Mouse (Mus musculus): ENCODE results near the gene Tmem54. TPM values are rescaled to one million over a fixed set of nuclear protein-coding genes. Genes with fewer than 3 reads are reported as not detected.

Tmem54 gene
- polyA plus RNA-seq, 1 experiment, result 0.16 TPM

DNA sequence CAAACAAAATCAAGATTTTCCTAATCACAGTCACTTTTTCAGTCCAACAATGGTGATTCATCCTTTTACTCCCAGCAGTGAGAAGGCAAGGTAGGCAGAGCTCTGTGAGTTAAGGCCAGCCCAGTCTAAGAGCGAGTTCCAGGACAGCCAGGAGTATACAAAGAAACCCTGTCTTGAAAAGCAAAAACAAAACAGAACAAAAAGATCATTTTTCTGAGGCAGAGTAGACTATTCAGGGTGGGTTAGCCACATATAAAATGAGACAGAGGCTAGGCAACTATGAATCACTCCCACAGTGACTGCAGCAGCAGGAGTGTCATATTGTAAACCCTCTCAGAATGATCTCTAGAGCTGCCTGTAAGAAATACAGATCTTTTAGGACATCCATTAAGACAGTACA lies 44.0 kb downstream of the Tmem54 start:
- peaks cover 13% of the 10 kb centered on the region for H3K4me1 ChIP-seq (ENCODE audit: control insufficient read depth, insufficient read depth, low read length)
- TF ChIP-seq POLR2A (IDR thresholded peaks at IDR 0.05; ENCODE audit: borderline replicate concordance, insufficient read depth, low read length) (no peak), CTCF (IDR thresholded peaks at IDR 0.05; ENCODE audit: borderline replicate concordance, insufficient read depth, low read depth, low read length) (no peak)
- no peaks in the 10 kb centered on the region for H3K27me3 ChIP-seq (ENCODE audit: control insufficient read depth, insufficient read depth, low read length)
- H3K4me3 ChIP-seq (replicated peaks; ENCODE audit: insufficient read depth, low read depth, low read length), result no peak overlapping the region
- DNase-seq, result no peak
- H3K27ac ChIP-seq (ENCODE audit: insufficient read depth, low read length), result no peak overlapping the region
- WGBS, result 79% methylated on average over 1 of the region's 1 CpGs

DNA sequence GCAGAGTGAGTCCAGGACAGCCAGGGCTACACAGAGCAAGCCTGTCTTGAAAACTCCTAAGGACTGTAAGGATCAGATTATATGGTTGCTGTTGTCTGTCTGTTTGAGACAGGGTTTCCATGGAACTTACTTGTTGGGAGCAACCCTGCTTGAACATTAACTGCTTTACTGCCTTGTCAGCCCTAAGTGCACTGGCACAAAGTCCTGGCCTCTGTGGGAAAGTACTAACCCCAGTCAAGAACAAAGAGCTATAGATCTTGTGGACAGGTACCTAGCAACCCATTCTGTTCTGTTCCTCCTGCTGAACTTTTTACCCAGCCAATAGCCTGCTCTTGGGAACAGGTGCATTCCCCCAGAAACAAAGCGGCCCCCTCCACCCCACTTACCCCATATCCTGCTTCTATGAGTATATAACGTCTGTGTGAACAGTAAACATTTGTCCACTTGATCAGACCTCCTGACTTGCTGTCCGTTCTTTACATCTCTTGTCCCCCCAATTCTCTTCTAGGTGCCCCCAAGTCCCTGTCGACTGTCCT lies 46.0 kb downstream of the Tmem54 start:
- no peak for DNase-seq
- H3K27ac ChIP-seq (ENCODE audit: insufficient read depth, low read length), result no peak overlapping the region
- 96% methylated on average over 4 of the region's 4 CpGs for WGBS
- no peaks in the 10 kb centered on the region for H3K27me3 ChIP-seq (ENCODE audit: control insufficient read depth, insufficient read depth, low read length)
- H3K4me1 ChIP-seq (ENCODE audit: control insufficient read depth, insufficient read depth, low read length), result peaks cover 3% of the 10 kb centered on the region; the same call in 1 of the 2 replicates
- TF ChIP-seq POLR2A (IDR thresholded peaks at IDR 0.05; ENCODE audit: borderline replicate concordance, insufficient read depth, low read length), result no peak
- no peak overlapping the region for H3K4me3 ChIP-seq (replicated peaks; ENCODE audit: insufficient read depth, low read depth, low read length)

DNA sequence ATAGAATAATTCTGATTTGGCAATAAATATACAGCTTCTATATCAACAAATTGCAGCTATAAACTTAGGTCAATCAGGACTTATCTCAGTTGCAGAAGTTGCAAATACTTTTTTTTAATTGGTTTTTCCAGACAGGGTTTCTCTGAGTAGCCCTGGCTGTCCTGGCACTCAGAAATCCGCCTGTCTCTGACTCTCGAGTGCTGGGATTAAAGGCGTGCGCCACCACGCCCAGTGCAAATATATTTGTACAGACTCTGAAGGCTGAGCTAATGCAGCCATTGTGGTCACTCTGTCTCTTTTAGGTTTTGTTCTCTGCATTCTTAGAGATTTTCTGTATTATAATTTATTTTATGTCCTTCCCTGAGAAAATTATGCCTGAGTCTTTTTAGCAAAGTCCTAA lies 52.2 kb downstream of the Tmem54 start:
- Histone ChIP-seq H3K4me1 (ENCODE audit: control insufficient read depth, insufficient read depth, low read length) (no peaks in the 10 kb centered on the region; the same call in none of the 2 replicates), H3K27me3 (ENCODE audit: control insufficient read depth, insufficient read depth, low read length) (no peaks in the 10 kb centered on the region), H3K4me3 (replicated peaks; ENCODE audit: insufficient read depth, low read depth, low read length) (no peak overlapping the region), H3K27ac (ENCODE audit: insufficient read depth, low read length) (no peak overlapping the region)
- TF ChIP-seq POLR2A (IDR thresholded peaks at IDR 0.05; ENCODE audit: borderline replicate concordance, insufficient read depth, low read length) (no peak), CTCF (IDR thresholded peaks at IDR 0.05; ENCODE audit: borderline replicate concordance, insufficient read depth, low read depth, low read length) (no peak)
- WGBS, result 89% methylated on average over 5 of the region's 5 CpGs
- DNase-seq, result no peak

DNA sequence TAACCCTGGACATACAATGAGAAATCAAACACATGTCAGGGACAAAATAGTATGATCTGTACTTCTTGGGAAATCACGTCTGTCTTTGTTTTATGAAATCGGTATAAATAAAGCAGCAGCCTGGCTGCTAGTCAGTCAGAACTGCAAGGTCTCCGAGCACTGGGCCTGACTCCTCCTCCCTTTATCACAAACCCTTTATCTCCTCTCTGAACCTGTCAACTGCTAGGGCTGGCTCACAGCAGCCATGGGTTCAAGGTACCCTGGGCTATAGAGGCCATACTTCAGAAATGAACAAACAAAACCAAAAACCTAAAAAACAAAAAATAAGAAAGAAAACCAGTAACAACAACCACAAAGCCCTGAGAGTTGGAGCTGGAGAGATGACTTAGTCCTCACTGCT lies 53.2 kb downstream of the Tmem54 start:
- H3K27me3 ChIP-seq (ENCODE audit: control insufficient read depth, insufficient read depth, low read length), result no peaks in the 10 kb centered on the region
- no peak for DNase-seq
- H3K4me3 ChIP-seq (replicated peaks; ENCODE audit: insufficient read depth, low read depth, low read length), result no peak overlapping the region
- 61% methylated on average over 3 of the region's 3 CpGs for WGBS
- H3K4me1 ChIP-seq (ENCODE audit: control insufficient read depth, insufficient read depth, low read length), result no peaks in the 10 kb centered on the region; the same call in none of the 2 replicates
- TF ChIP-seq CTCF (IDR thresholded peaks at IDR 0.05; ENCODE audit: borderline replicate concordance, insufficient read depth, low read depth, low read length), result no peak
- TF ChIP-seq POLR2A (IDR thresholded peaks at IDR 0.05; ENCODE audit: borderline replicate concordance, insufficient read depth, low read length), result no peak
- H3K27ac ChIP-seq (ENCODE audit: insufficient read depth, low read length), result no peak overlapping the region

DNA sequence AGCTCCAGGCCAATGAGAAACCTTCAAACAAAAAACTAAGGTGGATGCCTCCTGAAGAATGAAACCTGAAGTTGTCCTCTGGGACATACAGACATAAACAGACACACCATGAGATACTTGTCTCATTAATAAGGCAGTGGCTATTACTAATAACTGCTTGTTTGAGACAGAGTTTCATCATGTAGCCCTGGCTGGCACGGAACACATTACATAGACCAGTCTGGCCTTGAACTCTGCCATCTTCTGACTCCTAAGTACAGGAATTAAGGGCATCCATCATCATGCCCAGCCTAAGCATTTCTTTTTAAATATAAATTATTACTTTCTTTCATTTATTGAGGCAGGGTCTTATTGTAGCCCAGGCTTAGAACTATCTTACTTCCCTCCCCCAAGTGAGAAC lies 55.7 kb downstream of the Tmem54 start:
- WGBS, result 89% methylated on average over 1 of the region's 1 CpGs
- no peak for DNase-seq
- H3K4me1 ChIP-seq (ENCODE audit: control insufficient read depth, insufficient read depth, low read length), result no peaks in the 10 kb centered on the region; the same call in none of the 2 replicates
- H3K4me3 ChIP-seq (replicated peaks; ENCODE audit: insufficient read depth, low read depth, low read length), result no peak overlapping the region
- no peaks in the 10 kb centered on the region for H3K27me3 ChIP-seq (ENCODE audit: control insufficient read depth, insufficient read depth, low read length)
- TF ChIP-seq POLR2A (IDR thresholded peaks at IDR 0.05; ENCODE audit: borderline replicate concordance, insufficient read depth, low read length), result no peak
- no peak for TF ChIP-seq CTCF (IDR thresholded peaks at IDR 0.05; ENCODE audit: borderline replicate concordance, insufficient read depth, low read depth, low read length)
- no peak overlapping the region; the same call in 1 of the 2 replicates for H3K27ac ChIP-seq (ENCODE audit: insufficient read depth, low read length)

Other genes with a start within 250 kb of the Tmem54 start
- gene Trim62, start 222.0 kb upstream of the Tmem54 start, polyA plus RNA-seq (2012; rRNA removed), result 107 and 129 TPM in 2 replicates
- 64.6 TPM in 2 replicates for gene Azin2, start 143.1 kb upstream of the Tmem54 start, polyA plus RNA-seq (2012; rRNA removed)
- 43.9 and 45.7 TPM in 2 replicates for gene Ak2, start 113.6 kb upstream of the Tmem54 start, polyA plus RNA-seq (2012; rRNA removed)
- 137 and 154 TPM in 2 replicates for gene Rnf19b, start 47.3 kb upstream of the Tmem54 start, polyA plus RNA-seq (2012; rRNA removed)
- 148 and 176 TPM in 2 replicates for gene Hpca, start 16.5 kb downstream of the Tmem54 start, polyA plus RNA-seq (2012; rRNA removed)
- gene Fndc5, start 31.5 kb downstream of the Tmem54 start, polyA plus RNA-seq (2012; rRNA removed), result 192 TPM in 2 replicates
- gene S100pbp, start 84.2 kb downstream of the Tmem54 start, polyA plus RNA-seq (2012; rRNA removed), result 28.5 and 31.3 TPM in 2 replicates
- 104 and 107 TPM in 2 replicates for gene Yars, start 84.2 kb downstream of the Tmem54 start, polyA plus RNA-seq (2012; rRNA removed)
- gene C77080, start 155.9 kb downstream of the Tmem54 start, polyA plus RNA-seq (2012; rRNA removed), result 15.6 and 18.5 TPM in 2 replicates
- gene Sync, start 182.1 kb downstream of the Tmem54 start, polyA plus RNA-seq (2012; rRNA removed), result 1.00 and 1.4 TPM in 2 replicates
- gene Rbbp4, start 229.8 kb downstream of the Tmem54 start, polyA plus RNA-seq (2012; rRNA removed), result 70.9 and 73.7 TPM in 2 replicates
- gene Zbtb8os, start 230.1 kb downstream of the Tmem54 start, polyA plus RNA-seq (2012; rRNA removed), result 31.2 and 35.3 TPM in 2 replicates

Measured in cerebellum, adult 2 months (tissue).